Mouse (Mus musculus): ENCODE results near the gene Tnrc6b. TPM values are rescaled to one million over a fixed set of nuclear protein-coding genes. Genes with fewer than 3 reads are reported as not detected.

The Tnrc6b gene
- polyA plus RNA-seq, 1 experiment: 9.4 TPM

DNA sequence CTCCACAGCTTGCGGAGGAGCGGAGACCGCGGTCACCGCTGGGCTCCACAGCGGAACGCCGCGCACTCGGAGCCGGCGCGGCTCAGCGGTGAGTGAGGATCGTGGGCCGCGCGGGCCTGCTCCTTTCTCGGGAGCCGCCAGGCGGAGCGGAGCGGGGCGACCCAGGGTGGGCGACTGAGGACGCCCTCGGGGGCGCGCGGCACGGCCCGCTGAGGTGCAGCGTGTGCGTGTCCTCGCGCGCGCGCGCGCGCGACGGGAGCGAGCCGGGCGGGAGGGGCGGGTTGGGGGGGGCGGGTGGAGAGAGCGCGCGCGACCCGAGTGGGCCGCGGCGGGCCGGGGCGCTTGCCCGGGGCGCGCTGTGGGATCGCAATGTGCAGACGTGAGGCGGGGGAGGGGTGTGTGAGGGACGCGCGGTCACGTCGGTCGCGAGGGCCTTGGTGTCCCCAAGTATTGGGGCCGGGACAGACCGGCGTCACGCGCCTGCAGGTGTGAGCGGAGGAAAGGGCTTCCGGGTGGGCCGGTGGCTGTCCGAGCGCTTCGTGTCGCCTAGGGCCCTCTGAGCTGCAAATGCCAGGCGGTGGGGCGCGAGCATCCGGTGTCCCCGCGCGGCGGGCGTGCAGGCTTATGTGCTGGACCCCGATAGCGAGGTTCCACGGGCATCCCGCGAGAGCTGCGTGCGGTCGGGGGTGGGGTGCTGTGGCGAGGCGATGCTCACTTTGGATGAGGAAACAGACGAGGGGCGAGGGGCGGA, 463 bp downstream of the Tnrc6b start:
- Histone ChIP-seq H3K79me2 (ENCODE audit: control insufficient read depth, insufficient read depth) (no peaks in the 10 kb centered on the region), H3K79me3 (ENCODE audit: low read depth) (no peaks in the 10 kb centered on the region), H3K27me3 (ENCODE audit: control insufficient read depth, insufficient read depth, insufficient read length) (no peaks in the 10 kb centered on the region), H3K4me3 (ENCODE audit: insufficient read depth, poor library complexity, severe bottlenecking) (peak overlapping the region; percentile 83), H3ac (ENCODE audit: control insufficient read depth, insufficient read length, low read depth) (peak overlapping the region; percentile 59), H3K36me3 (ENCODE audit: control insufficient read depth, insufficient read depth) (no peaks in the 10 kb centered on the region)
- TF ChIP-seq CEBPB (IDR thresholded peaks at IDR 0.05; ENCODE audit: low read depth) (no peak), CTCF (IDR thresholded peaks at IDR 0.05; ENCODE audit: control insufficient read depth, insufficient read depth, insufficient read length) (no peak), MAX (IDR thresholded peaks at IDR 0.05) (no peak), USF1 (IDR thresholded peaks at IDR 0.05; ENCODE audit: low read depth) (no peak), MYOG (IDR thresholded peaks at IDR 0.05; ENCODE audit: control insufficient read depth, extremely low read depth, insufficient read length) (no peak), FOSL1 (IDR thresholded peaks at IDR 0.05; ENCODE audit: insufficient read depth, low read length, poor library complexity, severe bottlenecking) (no peak), MYOD1 (IDR thresholded peaks at IDR 0.05; ENCODE audit: control insufficient read depth, insufficient read length, low read depth) (no peak)

DNA sequence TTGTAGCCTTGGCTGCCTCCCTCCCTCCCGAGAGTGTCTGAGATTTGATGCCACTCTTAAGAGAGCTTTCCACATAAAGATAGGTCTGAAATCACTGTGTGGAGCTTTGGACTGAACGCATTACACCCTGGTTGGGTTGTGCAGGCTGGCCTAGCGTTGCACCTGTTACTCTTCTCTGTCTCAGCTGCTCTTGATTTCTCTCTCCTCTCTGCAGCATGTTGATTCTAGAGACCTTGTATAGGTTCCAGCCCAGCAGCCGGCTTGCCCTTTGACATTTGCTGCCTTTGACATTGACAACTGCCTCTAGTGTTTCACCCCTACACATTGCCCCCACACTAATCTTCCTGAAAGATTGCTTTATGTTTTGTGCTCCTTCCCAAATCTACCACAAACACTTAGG, 3.2 kb downstream of the Tnrc6b start:
- H3K79me3 ChIP-seq (ENCODE audit: low read depth): no peaks in the 10 kb centered on the region
- no peaks in the 10 kb centered on the region for H3K36me3 ChIP-seq (ENCODE audit: control insufficient read depth, insufficient read depth)
- no peak overlapping the region for H3K4me3 ChIP-seq (ENCODE audit: insufficient read depth, poor library complexity, severe bottlenecking)
- H3ac ChIP-seq (ENCODE audit: control insufficient read depth, insufficient read length, low read depth): no peak overlapping the region
- no peaks in the 10 kb centered on the region for H3K27me3 ChIP-seq (ENCODE audit: control insufficient read depth, insufficient read depth, insufficient read length)
- no peak for TF ChIP-seq USF1 (IDR thresholded peaks at IDR 0.05; ENCODE audit: low read depth)
- TF ChIP-seq MAX (IDR thresholded peaks at IDR 0.05): no peak
- TF ChIP-seq FOSL1 (IDR thresholded peaks at IDR 0.05; ENCODE audit: insufficient read depth, low read length, poor library complexity, severe bottlenecking): no peak
- TF ChIP-seq CTCF (IDR thresholded peaks at IDR 0.05; ENCODE audit: control insufficient read depth, insufficient read depth, insufficient read length): no peak
- TF ChIP-seq MYOD1 (IDR thresholded peaks at IDR 0.05; ENCODE audit: control insufficient read depth, insufficient read length, low read depth): no peak
- TF ChIP-seq MYOG (IDR thresholded peaks at IDR 0.05; ENCODE audit: control insufficient read depth, extremely low read depth, insufficient read length): no peak
- TF ChIP-seq CEBPB (IDR thresholded peaks at IDR 0.05; ENCODE audit: low read depth): no peak
- no peaks in the 10 kb centered on the region for H3K79me2 ChIP-seq (ENCODE audit: control insufficient read depth, insufficient read depth)

GRCm38 (mm10) chr15:80716631-80717135, 5.6 kb downstream of the Tnrc6b start:
- H3K79me2 ChIP-seq (ENCODE audit: control insufficient read depth, insufficient read depth): no peaks in the 10 kb centered on the region
- no peaks in the 10 kb centered on the region for H3K79me3 ChIP-seq (ENCODE audit: low read depth)
- no peaks in the 10 kb centered on the region for H3K36me3 ChIP-seq (ENCODE audit: control insufficient read depth, insufficient read depth)
- no peak for TF ChIP-seq USF1 (IDR thresholded peaks at IDR 0.05; ENCODE audit: low read depth)
- no peak for TF ChIP-seq CEBPB (IDR thresholded peaks at IDR 0.05; ENCODE audit: low read depth)
- no peak for TF ChIP-seq MYOD1 (IDR thresholded peaks at IDR 0.05; ENCODE audit: control insufficient read depth, insufficient read length, low read depth)
- TF ChIP-seq FOSL1 (IDR thresholded peaks at IDR 0.05; ENCODE audit: insufficient read depth, low read length, poor library complexity, severe bottlenecking): no peak
- TF ChIP-seq CTCF (IDR thresholded peaks at IDR 0.05; ENCODE audit: control insufficient read depth, insufficient read depth, insufficient read length): no peak
- no peak for TF ChIP-seq MYOG (IDR thresholded peaks at IDR 0.05; ENCODE audit: control insufficient read depth, extremely low read depth, insufficient read length)
- no peak for TF ChIP-seq MAX (IDR thresholded peaks at IDR 0.05)
- H3K4me3 ChIP-seq (ENCODE audit: insufficient read depth, poor library complexity, severe bottlenecking): no peak overlapping the region
- H3ac ChIP-seq (ENCODE audit: control insufficient read depth, insufficient read length, low read depth): no peak overlapping the region
- H3K27me3 ChIP-seq (ENCODE audit: control insufficient read depth, insufficient read depth, insufficient read length): peaks cover under 1% of the 10 kb centered on the region

- Histone ChIP-seq H3ac (ENCODE audit: control insufficient read depth, insufficient read length, low read depth) (no peak overlapping the region), H3K4me3 (ENCODE audit: insufficient read depth, poor library complexity, severe bottlenecking) (no peak overlapping the region), H3K79me2 (ENCODE audit: control insufficient read depth, insufficient read depth) (no peaks in the 10 kb centered on the region), H3K36me3 (ENCODE audit: control insufficient read depth, insufficient read depth) (no peaks in the 10 kb centered on the region), H3K79me3 (ENCODE audit: low read depth) (no peaks in the 10 kb centered on the region), H3K27me3 (ENCODE audit: control insufficient read depth, insufficient read depth, insufficient read length) (peaks cover 4% of the 10 kb centered on the region)
- TF ChIP-seq USF1 (IDR thresholded peaks at IDR 0.05; ENCODE audit: low read depth): no peak
- TF ChIP-seq FOSL1 (IDR thresholded peaks at IDR 0.05; ENCODE audit: insufficient read depth, low read length, poor library complexity, severe bottlenecking): no peak
- no peak for TF ChIP-seq CTCF (IDR thresholded peaks at IDR 0.05; ENCODE audit: control insufficient read depth, insufficient read depth, insufficient read length)
- no peak for TF ChIP-seq MYOD1 (IDR thresholded peaks at IDR 0.05; ENCODE audit: control insufficient read depth, insufficient read length, low read depth)
- TF ChIP-seq MYOG (IDR thresholded peaks at IDR 0.05; ENCODE audit: control insufficient read depth, extremely low read depth, insufficient read length): no peak
These were observed 6.3 kb downstream of the Tnrc6b start for GRCm38 (mm10) chr15:80717431-80717830.

- no peaks in the 10 kb centered on the region for H3K79me3 ChIP-seq (ENCODE audit: low read depth)
- no peaks in the 10 kb centered on the region for H3K36me3 ChIP-seq (ENCODE audit: control insufficient read depth, insufficient read depth)
- peaks cover 4% of the 10 kb centered on the region for H3K27me3 ChIP-seq (ENCODE audit: control insufficient read depth, insufficient read depth, insufficient read length)
- TF ChIP-seq CTCF (IDR thresholded peaks at IDR 0.05; ENCODE audit: control insufficient read depth, insufficient read depth, insufficient read length): no peak
- TF ChIP-seq MYOD1 (IDR thresholded peaks at IDR 0.05; ENCODE audit: control insufficient read depth, insufficient read length, low read depth): no peak
- no peak for TF ChIP-seq USF1 (IDR thresholded peaks at IDR 0.05; ENCODE audit: low read depth)
- TF ChIP-seq CEBPB (IDR thresholded peaks at IDR 0.05; ENCODE audit: low read depth): no peak
- TF ChIP-seq MAX (IDR thresholded peaks at IDR 0.05): no peak
- no peak for TF ChIP-seq MYOG (IDR thresholded peaks at IDR 0.05; ENCODE audit: control insufficient read depth, extremely low read depth, insufficient read length)
- TF ChIP-seq FOSL1 (IDR thresholded peaks at IDR 0.05; ENCODE audit: insufficient read depth, low read length, poor library complexity, severe bottlenecking): no peak
- H3K79me2 ChIP-seq (ENCODE audit: control insufficient read depth, insufficient read depth): no peaks in the 10 kb centered on the region
- H3ac ChIP-seq (ENCODE audit: control insufficient read depth, insufficient read length, low read depth): no peak overlapping the region
- no peak overlapping the region for H3K4me3 ChIP-seq (ENCODE audit: insufficient read depth, poor library complexity, severe bottlenecking)
These were observed 9.1 kb downstream of the Tnrc6b start for GRCm38 (mm10) chr15:80720249-80720648.
